Mouse (Mus musculus) bone marrow macrophage, adult 2 months (primary cell): ENCODE data around the gene Lrrfip2.

Experiments used
- CTCF ChIP-seq: IDR thresholded peaks from 2 replicates; pipeline ENCODE4 v1.5.1; 2012; ENCODE audit warnings: low read depth, mild to moderate bottlenecking, low read length, moderate library complexity
- POLR2A ChIP-seq: IDR thresholded peaks from 2 replicates; pipeline ENCODE4 v1.6.1; 2012; ENCODE audit warnings: mild to moderate bottlenecking, low read depth, low read length, borderline replicate concordance

- no peak for TF ChIP-seq CTCF
- no peak for TF ChIP-seq POLR2A
Observed at GRCm38 (mm10) chr9:111103293-111103692, 14.1 kb upstream of the Lrrfip2 start.
